Mouse (Mus musculus): ENCODE measurements at regions not wholly inside any gene's neighbourhood (a gene's known extent, or its start where the extent isn't known, plus 50 kb on each side); places are given as distances from the start of the nearest gene placed in this dataset.
A peak's percentile ranks its signal among the peaks of the same experiment; 100 is the strongest.

GRCm38 (mm10) chr1:71784880-71785279 lies 131.9 kb upstream of the Fn1 start:
- no peak overlapping the region for H3K4me2 ChIP-seq (ENCODE audit: low read depth, low read length)
- WGBS, result 90% methylated on average over 2 of the region's 2 CpGs

GRCm38 (mm10) chr1:71778292-71778691 lies 125.3 kb upstream of the Fn1 start:
- Histone ChIP-seq H3K27ac (ENCODE audit: low read depth, low read length) (no peak overlapping the region), H3K9ac (replicated peaks; ENCODE audit: low read depth, low read length) (no peak overlapping the region), H3K4me3 (ENCODE audit: low read depth, low read length) (no peak overlapping the region), H3K36me3 (ENCODE audit: control insufficient read depth, insufficient read depth, low read length) (no peaks in the 10 kb centered on the region), H3K4me1 (ENCODE audit: control insufficient read depth, insufficient read depth, low read length) (no peaks in the 10 kb centered on the region), H3K4me2 (ENCODE audit: low read depth, low read length) (no peak overlapping the region), H3K27me3 (ENCODE audit: control insufficient read depth, insufficient read depth, low read length) (no peaks in the 10 kb centered on the region), H3K9me3 (ENCODE audit: control insufficient read depth, low read length) (no peaks in the 10 kb centered on the region)
- WGBS, result 92% methylated on average over 8 of the region's 8 CpGs
- ATAC-seq (ENCODE audit: low read depth), result no peak

More at GRCm38 (mm10) chr1:71784880-71785279, 131.9 kb upstream of the Fn1 start:
- Histone ChIP-seq H3K27me3 (ENCODE audit: control insufficient read depth, insufficient read depth, low read length) (no peaks in the 10 kb centered on the region), H3K9ac (replicated peaks; ENCODE audit: low read depth, low read length) (no peak overlapping the region), H3K4me3 (ENCODE audit: low read depth, low read length) (no peak overlapping the region), H3K9me3 (ENCODE audit: control insufficient read depth, low read length) (no peaks in the 10 kb centered on the region), H3K36me3 (ENCODE audit: control insufficient read depth, insufficient read depth, low read length) (no peaks in the 10 kb centered on the region), H3K4me1 (ENCODE audit: control insufficient read depth, insufficient read depth, low read length) (no peaks in the 10 kb centered on the region), H3K27ac (ENCODE audit: low read depth, low read length) (no peak overlapping the region)
- no peak for ATAC-seq (ENCODE audit: low read depth)

- Histone ChIP-seq H3K27ac (ENCODE audit: low read depth, low read length) (0 out of 2 replicates have a peak overlapping the region, but pooled peaks have one; percentile 45), H3K4me3 (ENCODE audit: low read depth, low read length) (no peak overlapping the region), H3K9me3 (ENCODE audit: control insufficient read depth, low read length) (no peaks in the 10 kb centered on the region), H3K4me1 (ENCODE audit: control insufficient read depth, insufficient read depth, low read length) (no peaks in the 10 kb centered on the region), H3K27me3 (ENCODE audit: control insufficient read depth, insufficient read depth, low read length) (no peaks in the 10 kb centered on the region), H3K36me3 (ENCODE audit: control insufficient read depth, insufficient read depth, low read length) (no peaks in the 10 kb centered on the region), H3K4me2 (ENCODE audit: low read depth, low read length) (no peak overlapping the region; the same call in 1 of the 2 replicates), H3K9ac (replicated peaks; ENCODE audit: low read depth, low read length) (no peak overlapping the region)
- 72% methylated on average over 19 of the region's 19 CpGs for WGBS
- no peak for ATAC-seq (ENCODE audit: low read depth)
These were observed 123.0 kb upstream of the Fn1 start for GRCm38 (mm10) chr1:71775865-71776501.

GRCm38 (mm10) chr1:71772526-71772925 lies 119.5 kb upstream of the Fn1 start:
- no peaks in the 10 kb centered on the region for H3K4me1 ChIP-seq (ENCODE audit: control insufficient read depth, insufficient read depth, low read length)
- H3K4me3 ChIP-seq (ENCODE audit: low read depth, low read length), result no peak overlapping the region
- no peaks in the 10 kb centered on the region for H3K9me3 ChIP-seq (ENCODE audit: control insufficient read depth, low read length)
- H3K36me3 ChIP-seq (ENCODE audit: control insufficient read depth, insufficient read depth, low read length), result no peaks in the 10 kb centered on the region
- H3K4me2 ChIP-seq (ENCODE audit: low read depth, low read length), result no peak overlapping the region
- no peak overlapping the region for H3K27ac ChIP-seq (ENCODE audit: low read depth, low read length)
- ATAC-seq (ENCODE audit: low read depth), result no peak
- H3K27me3 ChIP-seq (ENCODE audit: control insufficient read depth, insufficient read depth, low read length), result no peaks in the 10 kb centered on the region
- WGBS, result 74% methylated on average over 2 of the region's 2 CpGs
- H3K9ac ChIP-seq (replicated peaks; ENCODE audit: low read depth, low read length), result no peak overlapping the region

GRCm38 (mm10) chr1:71771798-71772197 lies 118.8 kb upstream of the Fn1 start:
- ATAC-seq (ENCODE audit: low read depth), result no peak
- no peak overlapping the region for H3K4me3 ChIP-seq (ENCODE audit: low read depth, low read length)
- H3K27ac ChIP-seq (ENCODE audit: low read depth, low read length), result no peak overlapping the region
- H3K36me3 ChIP-seq (ENCODE audit: control insufficient read depth, insufficient read depth, low read length), result no peaks in the 10 kb centered on the region
- H3K9me3 ChIP-seq (ENCODE audit: control insufficient read depth, low read length), result no peaks in the 10 kb centered on the region
- 95% methylated on average over 6 of the region's 6 CpGs for WGBS
- no peak overlapping the region for H3K4me2 ChIP-seq (ENCODE audit: low read depth, low read length)
- H3K9ac ChIP-seq (replicated peaks; ENCODE audit: low read depth, low read length), result no peak overlapping the region
- H3K27me3 ChIP-seq (ENCODE audit: control insufficient read depth, insufficient read depth, low read length), result no peaks in the 10 kb centered on the region
- H3K4me1 ChIP-seq (ENCODE audit: control insufficient read depth, insufficient read depth, low read length), result no peaks in the 10 kb centered on the region

GRCm38 (mm10) chr1:71769595-71769994 lies 116.6 kb upstream of the Fn1 start:
- Histone ChIP-seq H3K4me2 (ENCODE audit: low read depth, low read length) (no peak overlapping the region), H3K27ac (ENCODE audit: low read depth, low read length) (no peak overlapping the region), H3K9me3 (ENCODE audit: control insufficient read depth, low read length) (no peaks in the 10 kb centered on the region), H3K4me3 (ENCODE audit: low read depth, low read length) (no peak overlapping the region), H3K9ac (replicated peaks; ENCODE audit: low read depth, low read length) (no peak overlapping the region), H3K27me3 (ENCODE audit: control insufficient read depth, insufficient read depth, low read length) (no peaks in the 10 kb centered on the region), H3K36me3 (ENCODE audit: control insufficient read depth, insufficient read depth, low read length) (no peaks in the 10 kb centered on the region), H3K4me1 (ENCODE audit: control insufficient read depth, insufficient read depth, low read length) (no peaks in the 10 kb centered on the region)
- ATAC-seq (ENCODE audit: low read depth), result no peak
- WGBS, result 84% methylated on average over 2 of the region's 2 CpGs

- Histone ChIP-seq H3K4me1 (ENCODE audit: control insufficient read depth, insufficient read depth, low read length) (no peaks in the 10 kb centered on the region), H3K9ac (replicated peaks; ENCODE audit: low read depth, low read length) (no peak overlapping the region), H3K4me3 (ENCODE audit: low read depth, low read length) (no peak overlapping the region), H3K4me2 (ENCODE audit: low read depth, low read length) (no peak overlapping the region), H3K9me3 (ENCODE audit: control insufficient read depth, low read length) (no peaks in the 10 kb centered on the region), H3K36me3 (ENCODE audit: control insufficient read depth, insufficient read depth, low read length) (no peaks in the 10 kb centered on the region), H3K27ac (ENCODE audit: low read depth, low read length) (no peak overlapping the region), H3K27me3 (ENCODE audit: control insufficient read depth, insufficient read depth, low read length) (no peaks in the 10 kb centered on the region)
- ATAC-seq (ENCODE audit: low read depth), result no peak
- WGBS, result 74% methylated on average over 3 of the region's 3 CpGs
These were observed 114.7 kb upstream of the Fn1 start for GRCm38 (mm10) chr1:71767705-71768104.

- Histone ChIP-seq H3K9me3 (ENCODE audit: control insufficient read depth, low read length) (no peaks in the 10 kb centered on the region), H3K36me3 (ENCODE audit: control insufficient read depth, insufficient read depth, low read length) (no peaks in the 10 kb centered on the region), H3K4me3 (ENCODE audit: low read depth, low read length) (no peak overlapping the region), H3K4me2 (ENCODE audit: low read depth, low read length) (no peak overlapping the region), H3K27me3 (ENCODE audit: control insufficient read depth, insufficient read depth, low read length) (no peaks in the 10 kb centered on the region), H3K4me1 (ENCODE audit: control insufficient read depth, insufficient read depth, low read length) (no peaks in the 10 kb centered on the region), H3K27ac (ENCODE audit: low read depth, low read length) (no peak overlapping the region), H3K9ac (replicated peaks; ENCODE audit: low read depth, low read length) (no peak overlapping the region)
- ATAC-seq (ENCODE audit: low read depth), result no peak
- 70% methylated on average over 5 of the region's 5 CpGs for WGBS
These were observed 114.1 kb upstream of the Fn1 start for GRCm38 (mm10) chr1:71767076-71767475.

- WGBS, result 86% methylated on average over 6 of the region's 6 CpGs
- Histone ChIP-seq H3K9ac (replicated peaks; ENCODE audit: low read depth, low read length) (no peak overlapping the region), H3K9me3 (ENCODE audit: control insufficient read depth, low read length) (no peaks in the 10 kb centered on the region), H3K36me3 (ENCODE audit: control insufficient read depth, insufficient read depth, low read length) (no peaks in the 10 kb centered on the region), H3K27me3 (ENCODE audit: control insufficient read depth, insufficient read depth, low read length) (no peaks in the 10 kb centered on the region), H3K4me3 (ENCODE audit: low read depth, low read length) (no peak overlapping the region), H3K27ac (ENCODE audit: low read depth, low read length) (no peak overlapping the region), H3K4me2 (ENCODE audit: low read depth, low read length) (no peak overlapping the region), H3K4me1 (ENCODE audit: control insufficient read depth, insufficient read depth, low read length) (no peaks in the 10 kb centered on the region)
- no peak for ATAC-seq (ENCODE audit: low read depth)
These were observed 112.0 kb upstream of the Fn1 start for GRCm38 (mm10) chr1:71764951-71765350.
